Mouse (Mus musculus) MEL (cell line): ENCODE measurements around the gene Slc13a2. TPM values are rescaled to one million over a fixed set of nuclear protein-coding genes. Genes with fewer than 3 reads are reported as not detected.

Experiments used
- DNase-seq: peaks from one replicate; pipeline ENCODE4 v3.0.0; 2011; ENCODE audit warnings: low read depth, low spot score
- H3K27ac ChIP-seq: 2 replicates; pipeline ENCODE4 v1.5.1; 2012; ENCODE audit warnings: low read depth, mild to moderate bottlenecking, control low read depth, low read length, moderate library complexity; ENCODE audit not compliant: control insufficient read depth
- H3K27me3 ChIP-seq, 2 experiments: fragments of 150-350 bp in 1 of 2; sonication (generic) in 1 of 2; 2 replicates each; pipeline ENCODE4 v1.6.1; 2012; ENCODE audit warnings: low read length in 2 of 2, mild to moderate bottlenecking in 2 of 2, improper control_type of control experiment in 1 of 2, moderate library complexity in 1 of 2; ENCODE audit not compliant: insufficient read depth in 2 of 2, control insufficient read depth in 1 of 2
- H3K36me3 ChIP-seq, 2 experiments: 2 replicates each; pipeline ENCODE4 v1.6.1; 2012 to 2014; ENCODE audit warnings: low read length in 2 of 2, improper control_type of control experiment in 1 of 2, inconsistent platforms in 1 of 2, mild to moderate bottlenecking in 1 of 2; ENCODE audit not compliant: insufficient read depth in 2 of 2, control insufficient read depth in 1 of 2
- H3K4me1 ChIP-seq, 2 experiments: fragments of 150-350 bp in 1 of 2; sonication (generic) in 1 of 2; 2 replicates each; pipeline ENCODE4 v1.6.1; 2012; ENCODE audit warnings: low read length in 2 of 2, improper control_type of control experiment in 1 of 2, mild to moderate bottlenecking in 1 of 2; ENCODE audit not compliant: insufficient read depth in 2 of 2, control insufficient read depth in 1 of 2
- H3K4me3 ChIP-seq, 2 experiments: fragments of 150-350 bp in 1 of 2; sonication (generic) in 1 of 2; 2 replicates each; pipeline ENCODE4 v1.5.1; 2012; ENCODE audit warnings: low read depth in 2 of 2, low read length in 2 of 2, mild to moderate bottlenecking in 2 of 2, moderate library complexity in 2 of 2, control low read depth in 1 of 2, improper control_type of control experiment in 1 of 2; ENCODE audit not compliant: control insufficient read depth in 1 of 2, insufficient read depth in 1 of 2
- H3K79me2 ChIP-seq: 2 replicates; pipeline ENCODE4 v1.6.1; 2012; ENCODE audit warnings: mild to moderate bottlenecking, low read length, moderate library complexity; ENCODE audit not compliant: control insufficient read depth, poor library complexity, insufficient read depth
- H3K9ac ChIP-seq: 2 replicates; pipeline ENCODE4 v1.6.1; 2012; ENCODE audit warnings: low read depth, mild to moderate bottlenecking, control low read depth, low read length, moderate library complexity; ENCODE audit not compliant: control insufficient read depth, poor library complexity, severe bottlenecking
- H3K9me3 ChIP-seq: fragments of 150-350 bp; sonication (generic); replicated peaks from 2 replicates; pipeline ENCODE4 v1.6.1; 2012; ENCODE audit warnings: mild to moderate bottlenecking, low read length, improper control_type of control experiment, moderate library complexity; ENCODE audit not compliant: insufficient read depth
- BHLHE40 ChIP-seq: IDR thresholded peaks from 2 replicates; pipeline ENCODE4 v1.6.1; 2012; ENCODE audit warnings: low read depth, mild to moderate bottlenecking, inconsistent platforms, low read length, improper control_type of control experiment, borderline replicate concordance
- MAFK ChIP-seq: IDR thresholded peaks from 2 replicates; pipeline ENCODE4 v1.6.1; 2011; ENCODE audit warnings: low read depth, mild to moderate bottlenecking, low read length, improper control_type of control experiment, borderline replicate concordance
- MAX ChIP-seq: IDR thresholded peaks from 2 replicates; pipeline ENCODE4 v1.6.1; 2011; ENCODE audit warnings: low read length, improper control_type of control experiment
- MAZ ChIP-seq: IDR thresholded peaks from 2 replicates; pipeline ENCODE4 v1.6.1; 2012; ENCODE audit warnings: low read depth, mild to moderate bottlenecking, inconsistent platforms, low read length, improper control_type of control experiment
- MEF2A ChIP-seq: IDR thresholded peaks from 2 replicates; pipeline ENCODE4 v1.6.1; 2014; ENCODE audit warnings: low read depth, mild to moderate bottlenecking, inconsistent platforms, low read length, improper control_type of control experiment; ENCODE audit not compliant: poor library complexity, insufficient replicate concordance, severe bottlenecking; ENCODE audit errors: extremely low read depth
- MXI1 ChIP-seq: IDR thresholded peaks from 2 replicates; pipeline ENCODE4 v1.6.1; 2011; ENCODE audit warnings: mild to moderate bottlenecking, low read depth, low read length, improper control_type of control experiment
- MYC ChIP-seq: IDR thresholded peaks from 2 replicates; pipeline ENCODE4 v1.6.1; 2011; ENCODE audit warnings: low read depth, mild to moderate bottlenecking, low read length, improper control_type of control experiment, moderate library complexity
- NELFE ChIP-seq: IDR thresholded peaks from 2 replicates; pipeline ENCODE4 v1.6.1; 2011; ENCODE audit warnings: low read depth, low read length, improper control_type of control experiment
- NRF1 ChIP-seq: IDR thresholded peaks from 2 replicates; pipeline ENCODE4 v1.6.1; 2014; ENCODE audit warnings: low read depth, mild to moderate bottlenecking, inconsistent platforms, low read length, improper control_type of control experiment, moderate library complexity; ENCODE audit not compliant: poor library complexity, insufficient read depth, severe bottlenecking
- POLR2AphosphoS2 ChIP-seq: IDR thresholded peaks from 2 replicates; pipeline ENCODE4 v1.6.1; 2011; ENCODE audit warnings: low read length, improper control_type of control experiment
- RCOR1 ChIP-seq: IDR thresholded peaks from 2 replicates; pipeline ENCODE4 v1.6.1; 2012; ENCODE audit warnings: low read depth, mild to moderate bottlenecking, inconsistent platforms, low read length, improper control_type of control experiment
- SIN3A ChIP-seq: IDR thresholded peaks from 2 replicates; pipeline ENCODE4 v1.6.1; 2012; ENCODE audit warnings: low read length, improper control_type of control experiment, inconsistent platforms
- SMC3 ChIP-seq: IDR thresholded peaks from 2 replicates; pipeline ENCODE4 v1.6.1; 2011; ENCODE audit warnings: low read depth, low read length, improper control_type of control experiment
- TBP ChIP-seq: IDR thresholded peaks from 2 replicates; pipeline ENCODE4 v1.8.0; 2011; ENCODE audit warnings: low read depth, low read length, improper control_type of control experiment
- TCF12 ChIP-seq: IDR thresholded peaks from 2 replicates; pipeline ENCODE4 v1.6.1; 2014; ENCODE audit warnings: low read depth, mild to moderate bottlenecking, inconsistent platforms, low read length, improper control_type of control experiment, moderate library complexity
- USF1 ChIP-seq: IDR thresholded peaks from 2 replicates; pipeline ENCODE4 v1.6.1; 2014; ENCODE audit warnings: low read depth, mild to moderate bottlenecking, inconsistent platforms, low read length, improper control_type of control experiment, moderate library complexity
- ZC3H11A ChIP-seq: IDR thresholded peaks from 2 replicates; pipeline ENCODE4 v1.6.1; 2012; ENCODE audit warnings: low read depth, mild to moderate bottlenecking, inconsistent platforms, low read length, improper control_type of control experiment
- ZMIZ1 ChIP-seq: IDR thresholded peaks from 2 replicates; pipeline ENCODE4 v1.6.1; 2012; ENCODE audit warnings: low read depth, mild to moderate bottlenecking, inconsistent platforms, low read length, improper control_type of control experiment, moderate library complexity
- ZNF384 ChIP-seq: IDR thresholded peaks from 2 replicates; pipeline ENCODE4 v1.6.1; 2012; ENCODE audit warnings: low read depth, mild to moderate bottlenecking, inconsistent platforms, low read length, improper control_type of control experiment
- polyA plus RNA-seq, 2 experiments: library from polyadenylated mRNA; stranded (reverse) in 1 of 2; unstranded in 1 of 2; fragments of >175 nt in 1 of 2; fragments of >200 nt in 1 of 2; gene quantifications; 2 replicates each; pipeline versions ENCODE4 v1.2.1 to v1.2.4; 2012; ENCODE audit warnings: low replicate concordance in 2 of 2, low read depth in 1 of 2; ENCODE audit not compliant: insufficient read length in 2 of 2, insufficient read depth in 1 of 2, missing spikeins in 1 of 2
- total RNA-seq: library from RNA; depleted of rRNA; stranded (reverse); fragments of 300-350 nt; gene quantifications from 2 replicates; pipeline ENCODE4 v1.2.3, GENCODE M21; 2012

Gene Slc13a2
- total and polyA plus RNA-seq, 3 experiments: not detected

DNA sequence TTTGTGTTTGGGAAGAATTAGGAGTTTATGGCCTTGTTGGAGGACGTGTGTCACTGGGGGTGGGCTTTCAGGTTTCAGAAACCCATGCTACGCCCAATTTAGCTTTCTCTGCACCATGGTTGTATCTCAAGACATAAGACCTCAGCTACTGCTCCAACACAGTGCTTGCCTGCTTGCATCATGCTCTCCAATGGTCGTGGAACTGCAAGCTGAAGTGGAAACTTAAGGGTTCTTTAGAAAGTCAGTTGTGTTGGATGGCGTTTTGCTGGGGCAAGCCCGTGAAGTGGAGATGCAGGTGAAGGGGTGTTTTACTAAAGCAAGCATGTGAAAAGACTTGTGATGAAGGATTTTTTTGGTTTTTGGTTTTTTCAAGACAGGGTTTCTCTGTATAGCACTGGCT, 21.1 kb upstream of the Slc13a2 start:
- H3K79me2 ChIP-seq: no peaks in the 10 kb centered on the region
- H3K27me3 ChIP-seq: peaks cover 14 to 19% of the 10 kb centered on the region in 2 experiments
- DNase-seq: no peak
- no peak overlapping the region for H3K4me3 ChIP-seq
- H3K9me3 ChIP-seq: no peaks in the 10 kb centered on the region
- H3K4me1 ChIP-seq: no peaks in the 10 kb centered on the region
- H3K9ac ChIP-seq: no peak overlapping the region
- TF ChIP-seq ZMIZ1: no peak
- TF ChIP-seq ZC3H11A: no peak
- TF ChIP-seq USF1: no peak
- no peak for TF ChIP-seq MXI1
- no peak for TF ChIP-seq NELFE
- TF ChIP-seq TBP: no peak
- no peak for TF ChIP-seq BHLHE40
- TF ChIP-seq RCOR1: no peak
- TF ChIP-seq POLR2AphosphoS2: no peak
- no peak for TF ChIP-seq MAZ
- TF ChIP-seq ZNF384: no peak
- TF ChIP-seq MAX: no peak
- no peak for TF ChIP-seq TCF12
- TF ChIP-seq SMC3: no peak
- TF ChIP-seq MEF2A: no peak
- TF ChIP-seq NRF1: no peak
- TF ChIP-seq, all 39 proteins: peak for 0
- H3K36me3 ChIP-seq: no peaks in the 10 kb centered on the region
- H3K27ac ChIP-seq: no peak overlapping the region

DNA sequence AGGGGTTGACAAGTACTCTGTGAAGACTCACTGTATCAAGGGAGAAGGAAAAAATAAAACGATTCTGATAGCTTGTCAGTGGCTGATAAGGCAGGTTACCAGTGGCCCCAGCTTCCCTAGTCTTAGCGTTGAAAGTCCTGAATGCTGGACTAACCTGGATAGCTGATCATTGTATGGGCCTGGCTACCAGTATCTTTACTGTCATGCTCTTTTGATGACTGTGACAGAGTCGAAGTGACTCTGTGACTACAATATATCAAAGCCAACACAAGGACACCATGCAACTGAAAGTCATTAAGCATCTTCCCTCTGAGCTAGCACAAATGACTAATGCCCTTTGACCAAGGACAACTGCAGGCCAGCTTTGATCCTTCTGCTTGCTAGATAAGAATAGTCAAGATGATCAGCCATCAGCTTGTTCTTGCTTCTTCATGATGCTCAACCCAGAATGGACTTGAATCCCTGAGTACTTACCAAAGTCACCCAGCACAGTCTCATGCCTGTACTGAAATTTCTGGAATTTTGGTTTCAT, 16.4 kb upstream of the Slc13a2 start:
- H3K27me3 ChIP-seq: peaks cover 7 to 8% of the 10 kb centered on the region in 2 experiments
- H3K27ac ChIP-seq: no peak overlapping the region
- no peaks in the 10 kb centered on the region for H3K9me3 ChIP-seq
- H3K36me3 ChIP-seq: peaks cover 0 to 2% of the 10 kb centered on the region in 2 experiments; a peak in 1 of 4 replicates
- TF ChIP-seq SIN3A (no peak), MYC (no peak), MAFK (no peak)
- no peak overlapping the region for H3K9ac ChIP-seq
- H3K79me2 ChIP-seq: no peaks in the 10 kb centered on the region
- H3K4me1 ChIP-seq: peaks cover 0 to 14% of the 10 kb centered on the region in 2 experiments; a peak in 2 of 4 replicates
- H3K4me3 ChIP-seq: no peak overlapping the region
- no peak for DNase-seq
